Mouse (Mus musculus) midbrain, embryonic 12.5 days (tissue): ENCODE measurements at regions not wholly inside any gene's neighbourhood (a gene's known extent, or its start where the extent isn't known, plus 50 kb on each side); places are given as distances from the start of the nearest gene placed in this dataset.
"Not testable (repeated sequence)": the region's sequence is repeated elsewhere in the genome, so short reads cannot be mapped to it uniquely, and the experiment has no call there.

Experiments used
- ATAC-seq: fragments of 200-750 bp; cut with Nextera tagmentation; 2 replicates; pipeline ENCODE4 v1.8.0; 2017; ENCODE audit warnings: low read depth, moderate TSS enrichment, moderate library complexity; ENCODE audit not compliant: low FRiP score
- H3K27ac ChIP-seq: fragments of 300-500 bp; sonication (generic); replicated peaks from 2 replicates; pipeline ENCODE4 v1.5.1; 2016; ENCODE audit warnings: mild to moderate bottlenecking
- H3K27me3 ChIP-seq: fragments of 300-500 bp; sonication (generic); 2 replicates; pipeline ENCODE4 v1.6.1; 2016; ENCODE audit warnings: mild to moderate bottlenecking
- H3K36me3 ChIP-seq: fragments of 300-500 bp; sonication (generic); 2 replicates; pipeline ENCODE4 v1.6.1; 2016
- H3K4me1 ChIP-seq: fragments of 300-500 bp; sonication (generic); 2 replicates; pipeline ENCODE4 v1.6.1; 2016
- H3K4me2 ChIP-seq: fragments of 300-500 bp; sonication (generic); replicated peaks from 2 replicates; pipeline ENCODE4 v1.6.1; 2016; ENCODE audit warnings: mild to moderate bottlenecking, moderate library complexity
- H3K4me3 ChIP-seq: fragments of 300-500 bp; sonication (generic); 2 replicates; pipeline ENCODE4 v1.5.1; 2016; ENCODE audit warnings: mild to moderate bottlenecking
- H3K9ac ChIP-seq: fragments of 300-500 bp; sonication (generic); replicated peaks from 2 replicates; pipeline ENCODE4 v1.6.1; 2016; ENCODE audit warnings: mild to moderate bottlenecking, moderate library complexity
- H3K9me3 ChIP-seq: fragments of 300-500 bp; sonication (generic); 2 replicates; pipeline ENCODE4 v1.6.1; 2016; ENCODE audit warnings: mild to moderate bottlenecking
- WGBS: fragments of 180-500 bp; shearing (Covaris S2); methylation state at CpG from one replicate; pipeline ENCODE4 v1.1.7; 2016; 5-methylcytosine and 5-hydroxymethylcytosine counted together

DNA sequence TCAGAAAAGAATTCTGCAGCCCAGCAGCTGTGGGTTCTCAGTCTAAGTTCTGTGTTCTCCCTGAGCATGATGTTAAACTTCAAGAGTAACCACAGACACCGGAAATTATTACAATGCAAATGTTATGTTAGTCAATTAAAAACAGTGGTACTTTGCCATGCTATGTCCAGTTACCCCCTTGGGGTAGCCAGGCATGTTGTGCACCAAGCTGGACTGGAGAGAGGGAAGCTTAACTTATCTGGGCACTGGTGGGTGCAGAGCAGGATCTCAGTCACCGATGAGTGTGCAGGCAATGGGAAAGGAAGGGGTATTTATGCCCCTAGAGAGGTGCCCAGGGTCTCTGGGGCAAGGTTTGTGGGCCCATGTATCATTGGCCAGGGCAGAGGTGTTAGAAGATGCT is 211.6 kb downstream of the Dad1 start:
- H3K27ac ChIP-seq = no peak overlapping the region
- H3K4me3 ChIP-seq = no peak overlapping the region
- 89% methylated on average over 2 of the region's 2 CpGs for WGBS
- ATAC-seq = no peak
- H3K9me3 ChIP-seq = no peaks in the 10 kb centered on the region
- no peaks in the 10 kb centered on the region for H3K4me1 ChIP-seq
- H3K27me3 ChIP-seq = no peaks in the 10 kb centered on the region
- H3K4me2 ChIP-seq = no peak overlapping the region
- H3K9ac ChIP-seq = no peak overlapping the region
- no peaks in the 10 kb centered on the region for H3K36me3 ChIP-seq

DNA sequence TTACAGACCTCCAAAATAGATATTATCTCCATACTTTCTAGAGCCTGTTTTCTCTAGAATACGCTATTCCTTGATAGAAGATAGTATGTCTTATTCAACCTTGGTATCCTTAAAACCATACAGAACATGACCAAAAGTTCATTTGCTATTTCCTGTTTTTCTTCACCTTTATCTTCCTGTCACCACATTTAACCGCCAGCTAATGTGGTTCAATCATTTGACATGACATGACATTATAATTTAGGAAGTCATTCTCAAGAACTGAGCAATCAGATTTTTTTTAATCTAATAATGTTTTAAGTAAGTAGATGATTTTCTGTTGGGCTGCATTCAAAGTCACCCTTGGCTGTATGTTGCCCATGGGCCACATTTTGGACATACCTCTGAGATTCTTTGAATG is 213.3 kb downstream of the Dad1 start:
- no peak overlapping the region for H3K4me3 ChIP-seq
- no peak for ATAC-seq
- no peaks in the 10 kb centered on the region for H3K9me3 ChIP-seq
- H3K27me3 ChIP-seq = no peaks in the 10 kb centered on the region
- WGBS = 86% methylated on average over 2 of the region's 2 CpGs
- H3K4me1 ChIP-seq = no peaks in the 10 kb centered on the region
- H3K27ac ChIP-seq = no peak overlapping the region
- H3K4me2 ChIP-seq = no peak overlapping the region
- no peaks in the 10 kb centered on the region for H3K36me3 ChIP-seq
- H3K9ac ChIP-seq = no peak overlapping the region

DNA sequence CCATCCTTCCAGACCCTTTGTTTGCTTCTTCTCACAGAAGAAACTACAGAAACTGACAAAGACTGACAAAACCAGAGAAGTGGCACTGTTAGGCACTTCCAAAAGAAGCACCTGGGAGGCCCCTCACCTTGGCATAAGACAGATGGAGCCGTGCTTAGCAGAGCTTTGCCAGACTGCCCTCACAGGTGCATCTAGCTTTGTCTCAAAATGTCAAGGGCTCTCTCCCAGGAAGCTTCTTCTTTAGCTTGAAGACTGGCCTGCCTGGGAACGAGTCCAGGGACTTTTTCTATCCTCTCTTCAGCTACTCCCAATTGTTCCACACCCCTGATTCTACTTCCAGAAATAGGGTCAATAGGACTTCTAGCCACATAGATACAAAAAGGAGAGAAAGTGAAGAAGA is 219.4 kb downstream of the Dad1 start:
- no peak overlapping the region for H3K4me3 ChIP-seq
- no peak overlapping the region for H3K9ac ChIP-seq
- no peak for ATAC-seq
- no peaks in the 10 kb centered on the region for H3K4me1 ChIP-seq
- no peaks in the 10 kb centered on the region for H3K9me3 ChIP-seq
- no peak overlapping the region for H3K4me2 ChIP-seq
- 81% methylated on average over 2 of the region's 2 CpGs for WGBS
- no peaks in the 10 kb centered on the region for H3K27me3 ChIP-seq
- no peak overlapping the region for H3K27ac ChIP-seq
- H3K36me3 ChIP-seq = no peaks in the 10 kb centered on the region

DNA sequence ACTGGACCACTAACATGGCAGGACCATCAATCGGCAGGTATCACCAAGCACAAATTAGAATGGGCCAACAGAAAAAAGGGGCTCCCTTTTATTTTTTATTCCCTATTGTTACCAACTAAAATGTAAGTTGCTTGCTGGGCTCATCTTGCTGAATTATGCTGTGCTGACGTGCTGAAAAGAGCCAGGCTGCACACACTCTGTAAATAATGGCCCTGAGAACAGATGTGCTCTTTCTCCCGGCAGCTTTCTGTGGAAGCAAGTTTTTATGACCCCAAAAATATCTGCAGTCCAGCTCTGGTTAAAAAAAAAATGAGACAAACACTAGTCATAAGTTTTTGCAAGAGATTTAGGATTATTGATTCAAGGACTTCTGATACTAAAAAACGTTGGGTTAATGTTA is 230.4 kb downstream of the Dad1 start:
- Histone ChIP-seq H3K27me3 (no peaks in the 10 kb centered on the region), H3K4me1 (no peaks in the 10 kb centered on the region), H3K4me2 (no peak overlapping the region), H3K9me3 (no peaks in the 10 kb centered on the region), H3K36me3 (no peaks in the 10 kb centered on the region), H3K27ac (no peak overlapping the region), H3K4me3 (no peak overlapping the region), H3K9ac (no peak overlapping the region)
- 74% methylated on average over 4 of the region's 4 CpGs for WGBS
- no peak for ATAC-seq

DNA sequence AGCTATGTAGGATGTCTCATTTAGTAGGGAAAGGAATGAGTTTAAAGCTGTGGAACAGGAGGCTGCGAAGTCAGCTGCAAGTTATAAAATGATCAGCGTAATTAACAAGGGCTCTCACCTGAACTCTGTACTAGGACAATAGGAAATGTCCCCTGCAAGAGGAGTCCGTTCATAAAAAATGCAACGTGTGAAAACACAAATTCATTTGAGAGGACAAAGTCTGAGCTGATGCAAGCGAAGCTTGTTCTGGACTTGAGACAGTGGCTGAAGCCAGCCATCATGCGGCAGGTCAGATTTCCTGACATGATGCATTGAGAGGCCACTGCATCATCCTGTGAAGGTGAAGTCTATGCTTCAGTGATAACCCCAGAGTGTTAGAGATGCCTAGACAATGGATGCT is 232.5 kb downstream of the Dad1 start:
- ATAC-seq = no peak
- 93% methylated on average over 6 of the region's 6 CpGs for WGBS
- no peaks in the 10 kb centered on the region for H3K9me3 ChIP-seq

GRCm38 (mm10) chr14:54014628-54015027 is 239.3 kb downstream of the Dad1 start:
- H3K9ac ChIP-seq = no peak overlapping the region
- no peaks in the 10 kb centered on the region for H3K27me3 ChIP-seq
- H3K4me1 ChIP-seq = no peaks in the 10 kb centered on the region
- ATAC-seq = no peak
- H3K9me3 ChIP-seq = no peaks in the 10 kb centered on the region
- no peaks in the 10 kb centered on the region for H3K36me3 ChIP-seq
- H3K4me2 ChIP-seq = no peak overlapping the region
- 83% methylated on average over 10 of the region's 10 CpGs for WGBS
- no peak overlapping the region for H3K4me3 ChIP-seq
- H3K27ac ChIP-seq = no peak overlapping the region

More for the DNA sequence above, 232.5 kb downstream of the Dad1 start:
- Histone ChIP-seq H3K4me1 (no peaks in the 10 kb centered on the region), H3K27ac (no peak overlapping the region), H3K4me3 (no peak overlapping the region), H3K27me3 (no peaks in the 10 kb centered on the region), H3K4me2 (no peak overlapping the region), H3K36me3 (no peaks in the 10 kb centered on the region), H3K9ac (no peak overlapping the region)

DNA sequence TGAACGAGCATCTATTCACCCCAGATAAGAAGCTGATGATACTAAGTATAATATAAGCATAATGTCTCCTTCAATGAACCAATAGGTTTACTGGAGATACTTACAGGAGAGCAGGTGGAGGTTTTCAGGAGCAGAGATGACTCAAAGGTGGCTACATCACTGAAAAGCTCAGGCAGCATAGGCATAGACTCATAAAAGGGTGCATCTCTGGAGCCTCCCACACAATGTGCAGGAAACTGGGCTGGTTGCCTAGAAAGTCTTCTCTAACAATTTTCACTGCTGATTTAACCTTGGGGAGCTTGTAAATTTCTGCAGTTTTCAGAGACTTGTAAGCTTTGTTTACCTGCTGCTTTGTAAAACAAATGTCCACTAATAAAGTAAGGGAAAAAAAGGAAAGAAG is 251.8 kb downstream of the Dad1 start:
- no peak for ATAC-seq

GRCm38 (mm10) chr14:54000527-54000926 is 253.4 kb downstream of the Dad1 start:
- H3K36me3 ChIP-seq = no peaks in the 10 kb centered on the region

More for the DNA sequence above, 251.8 kb downstream of the Dad1 start:
- no peaks in the 10 kb centered on the region for H3K4me1 ChIP-seq
- no peak overlapping the region for H3K27ac ChIP-seq
- H3K9me3 ChIP-seq = no peaks in the 10 kb centered on the region
- H3K27me3 ChIP-seq = no peaks in the 10 kb centered on the region
- no peak overlapping the region for H3K9ac ChIP-seq
- no peak overlapping the region for H3K4me3 ChIP-seq
- WGBS = 89% methylated on average over 1 of the region's 1 CpGs
- H3K4me2 ChIP-seq = no peak overlapping the region
- H3K36me3 ChIP-seq = no peaks in the 10 kb centered on the region

DNA sequence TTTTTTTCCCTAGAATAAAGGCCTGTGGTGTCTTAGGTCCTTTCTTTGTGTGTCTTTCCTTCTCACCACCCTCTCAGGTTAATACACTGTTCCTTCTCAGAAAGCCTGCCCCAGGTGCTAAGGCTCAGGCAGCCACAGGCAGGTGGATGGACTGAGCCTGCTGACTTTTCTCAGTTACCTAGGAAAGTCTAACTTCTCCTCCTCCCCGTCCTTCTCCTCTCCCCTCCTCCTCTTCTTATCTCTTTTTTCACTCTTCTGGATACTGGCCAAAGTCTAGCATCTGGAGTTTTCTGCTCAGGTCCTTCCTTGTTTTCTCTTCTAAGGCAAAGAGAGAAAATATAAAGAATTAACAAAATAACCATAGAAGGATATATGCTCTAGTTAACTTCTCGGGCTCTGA is 260.5 kb downstream of the Dad1 start:
- no peak for ATAC-seq
- H3K4me3 ChIP-seq = no peak overlapping the region
- H3K4me2 ChIP-seq = no peak overlapping the region
- H3K9me3 ChIP-seq = no peaks in the 10 kb centered on the region
- H3K4me1 ChIP-seq = peaks cover 17% of the 10 kb centered on the region
- no peak overlapping the region for H3K27ac ChIP-seq
- H3K9ac ChIP-seq = no peak overlapping the region
- H3K27me3 ChIP-seq = no peaks in the 10 kb centered on the region; the same call in 1 of the 2 replicates
- WGBS = 77% methylated on average over 2 of the region's 2 CpGs
- H3K36me3 ChIP-seq = no peaks in the 10 kb centered on the region

More at GRCm38 (mm10) chr14:54000527-54000926, 253.4 kb downstream of the Dad1 start:
- Histone ChIP-seq H3K4me1 (no peaks in the 10 kb centered on the region), H3K27me3 (no peaks in the 10 kb centered on the region), H3K4me2 (no peak overlapping the region), H3K9me3 (no peaks in the 10 kb centered on the region), H3K9ac (no peak overlapping the region), H3K27ac (no peak overlapping the region), H3K4me3 (no peak overlapping the region)
- ATAC-seq = no peak
- whole genome bisulfite sequencing = 73% methylated on average over 5 of the region's 5 CpGs

- H3K27me3 ChIP-seq = no peaks in the 10 kb centered on the region; the same call in 1 of the 2 replicates
- peaks cover 17% of the 10 kb centered on the region for H3K4me1 ChIP-seq
- no peaks in the 10 kb centered on the region for H3K9me3 ChIP-seq
- peak; percentile 23; the same call in 1 of the 2 replicates for ATAC-seq
- H3K4me2 ChIP-seq = no peak overlapping the region
- H3K9ac ChIP-seq = no peak overlapping the region
- H3K27ac ChIP-seq = no peak overlapping the region
- no peak overlapping the region for H3K4me3 ChIP-seq
- 36% methylated on average over 11 of the region's 11 CpGs for WGBS
- no peaks in the 10 kb centered on the region for H3K36me3 ChIP-seq
Measured at GRCm38 (mm10) chr14:53992712-53993286, 261.1 kb downstream of the Dad1 start.

DNA sequence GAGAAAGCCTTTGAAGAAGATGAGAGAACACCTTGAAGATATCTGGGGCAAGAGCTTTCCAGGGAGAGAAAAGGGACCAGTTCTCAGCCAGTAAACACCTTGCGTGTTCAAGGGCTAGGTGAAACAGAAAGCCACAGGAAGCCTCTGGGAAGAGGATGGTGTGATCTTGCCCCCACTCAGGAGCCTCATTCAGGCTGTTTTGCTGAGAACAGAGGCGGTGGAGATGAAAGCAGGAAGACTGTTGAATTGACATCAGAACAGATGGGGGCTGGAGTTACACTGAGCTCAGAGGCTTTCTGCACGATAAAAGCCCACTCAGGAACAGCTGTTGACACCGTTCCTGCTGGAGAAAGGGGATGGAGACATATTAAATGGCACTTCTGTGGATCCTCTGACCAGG is 262.5 kb downstream of the Dad1 start:
- Histone ChIP-seq H3K9me3 (no peaks in the 10 kb centered on the region), H3K27ac (no peak overlapping the region), H3K9ac (no peak overlapping the region), H3K4me2 (no peak overlapping the region), H3K4me1 (peaks cover 17% of the 10 kb centered on the region), H3K27me3 (no peaks in the 10 kb centered on the region; the same call in 1 of the 2 replicates), H3K36me3 (no peaks in the 10 kb centered on the region), H3K4me3 (no peak overlapping the region)
- no peak for ATAC-seq
- WGBS = 48% methylated on average over 4 of the region's 4 CpGs

DNA sequence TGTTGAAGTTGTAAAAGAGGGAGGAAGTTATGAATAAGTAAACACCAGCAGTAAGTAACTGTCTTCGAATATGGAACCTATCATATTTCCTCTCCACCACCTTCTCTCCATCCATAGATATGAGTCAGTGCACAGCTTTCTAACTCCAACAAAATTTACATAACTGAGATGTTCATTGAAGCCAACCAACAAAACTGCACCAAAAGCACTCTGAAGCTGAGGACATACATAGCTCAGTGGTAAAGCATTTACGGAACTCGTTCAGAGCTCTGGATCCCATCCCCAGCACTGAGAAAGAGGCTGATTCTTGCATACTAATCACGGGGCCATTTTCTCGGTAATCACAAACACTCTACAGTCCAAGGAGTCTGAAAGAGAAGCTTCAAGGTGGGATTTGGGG is 273.1 kb downstream of the Dad1 start:
- H3K27ac ChIP-seq = no peak overlapping the region
- no peak overlapping the region for H3K4me2 ChIP-seq
- H3K9ac ChIP-seq = no peak overlapping the region
- no peak overlapping the region for H3K4me3 ChIP-seq
- no peaks in the 10 kb centered on the region for H3K27me3 ChIP-seq
- no peaks in the 10 kb centered on the region for H3K4me1 ChIP-seq
- 68% methylated on average over 5 of the region's 5 CpGs for WGBS
- ATAC-seq = no peak
- no peaks in the 10 kb centered on the region for H3K36me3 ChIP-seq
- H3K9me3 ChIP-seq = no peaks in the 10 kb centered on the region

- not testable (repeated sequence) for H3K4me3 ChIP-seq, H3K4me2 ChIP-seq, H3K36me3 ChIP-seq, H3K4me1 ChIP-seq, H3K9me3 ChIP-seq, H3K27me3 ChIP-seq, H3K9ac ChIP-seq, ATAC-seq, H3K27ac ChIP-seq
- 82% methylated on average over 9 of the region's 11 CpGs for WGBS
Measured at GRCm38 (mm10) chr14:53961426-53961825, 292.5 kb downstream of the Dad1 start.
